Mouse (Mus musculus) liver, embryonic 18 days (tissue): ENCODE measurements around the gene Smdt1. TPM values are rescaled to one million over a fixed set of nuclear protein-coding genes. Genes with fewer than 3 reads are reported as not detected.

ENCODE experiments used
- polyA plus RNA-seq: library from polyadenylated mRNA; depleted of rRNA; stranded (reverse); fragments of >200 nt; gene quantifications from 2 replicates; pipeline ENCODE4 v1.2.3, GENCODE M21; 2012; rRNA removed

The Smdt1 gene
- 86.6 and 90.5 TPM in 2 replicates for polyA plus RNA-seq

DNA sequence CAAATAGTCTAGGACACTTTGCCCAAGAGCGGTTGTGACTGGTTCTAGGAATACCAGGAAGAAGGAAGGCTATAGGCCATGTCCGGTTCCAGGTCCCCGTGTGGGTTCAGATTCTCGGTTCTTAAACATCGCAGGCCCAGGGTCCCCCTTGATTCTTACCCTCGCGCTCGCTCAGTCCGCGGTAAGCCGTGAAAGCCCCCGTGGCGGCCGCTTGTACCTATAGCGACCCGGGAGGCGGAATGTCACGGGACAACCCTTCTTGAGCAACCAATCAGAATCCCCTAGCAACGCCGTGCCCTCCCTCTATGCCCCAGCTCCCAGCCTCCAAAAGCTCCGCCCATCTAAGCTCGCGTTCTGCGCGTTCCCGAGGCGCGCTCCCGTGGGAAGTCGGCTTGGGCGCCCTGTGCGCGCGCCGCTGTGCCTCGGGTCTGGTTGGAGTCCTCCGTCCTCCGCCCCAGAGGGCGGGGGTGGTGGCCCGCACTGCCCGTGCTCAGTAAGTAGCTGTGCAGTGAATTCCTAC is at the start of gene Smdt1, which contains the start of the genes Naga and Pheta2:
Gene Smdt1, plus strand, starts transcription at position 367 of the 520 bp plus-strand sequence.
Gene Naga, minus strand, starts transcription at position 333 of the 520 bp plus-strand sequence.
Gene Pheta2, plus strand, starts transcription at position 350 of the 520 bp plus-strand sequence.

DNA sequence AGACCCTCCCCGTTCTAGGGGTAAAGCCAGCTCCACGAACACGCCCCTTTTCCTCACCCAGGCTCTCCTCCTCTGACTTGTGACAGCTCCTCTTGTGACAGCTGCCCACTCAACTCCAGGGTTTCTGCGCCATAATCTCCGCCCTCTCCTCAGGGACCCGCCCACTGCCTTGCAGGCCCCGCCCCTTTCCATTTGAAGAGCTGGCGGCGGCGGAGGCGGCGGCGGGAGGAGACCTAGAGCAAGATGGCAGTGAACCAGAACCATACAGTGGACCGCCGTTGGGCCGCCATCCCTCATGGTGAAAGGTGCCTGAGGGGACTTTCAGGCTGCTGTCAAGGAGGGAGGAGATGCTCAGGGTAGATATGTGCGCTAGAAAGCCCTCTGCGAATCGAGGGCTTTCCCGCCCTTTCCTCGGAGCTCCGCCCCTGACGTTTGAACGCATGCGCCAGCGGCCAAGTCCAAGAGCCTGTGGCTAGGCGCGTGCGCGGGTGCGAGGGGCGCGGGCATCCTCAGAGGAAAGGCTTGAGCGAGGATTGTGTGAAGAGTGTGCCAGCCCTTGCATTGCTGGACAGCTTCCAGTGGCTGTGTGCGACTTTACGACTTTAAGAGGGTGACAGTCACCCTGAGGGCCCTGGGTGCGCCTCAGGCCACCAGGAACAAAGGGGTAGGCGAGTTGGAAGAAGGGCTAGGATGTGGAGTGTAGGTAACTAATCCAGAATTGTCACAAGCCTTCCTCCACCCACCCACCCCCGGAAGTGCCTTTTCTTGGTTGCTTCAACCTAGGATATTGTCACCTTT is 39.8 kb upstream of the Smdt1 start, which contains the start of gene Wbp2nl:
Gene Wbp2nl, plus strand, starts transcription at position 191 of the 798 bp plus-strand sequence.

DNA sequence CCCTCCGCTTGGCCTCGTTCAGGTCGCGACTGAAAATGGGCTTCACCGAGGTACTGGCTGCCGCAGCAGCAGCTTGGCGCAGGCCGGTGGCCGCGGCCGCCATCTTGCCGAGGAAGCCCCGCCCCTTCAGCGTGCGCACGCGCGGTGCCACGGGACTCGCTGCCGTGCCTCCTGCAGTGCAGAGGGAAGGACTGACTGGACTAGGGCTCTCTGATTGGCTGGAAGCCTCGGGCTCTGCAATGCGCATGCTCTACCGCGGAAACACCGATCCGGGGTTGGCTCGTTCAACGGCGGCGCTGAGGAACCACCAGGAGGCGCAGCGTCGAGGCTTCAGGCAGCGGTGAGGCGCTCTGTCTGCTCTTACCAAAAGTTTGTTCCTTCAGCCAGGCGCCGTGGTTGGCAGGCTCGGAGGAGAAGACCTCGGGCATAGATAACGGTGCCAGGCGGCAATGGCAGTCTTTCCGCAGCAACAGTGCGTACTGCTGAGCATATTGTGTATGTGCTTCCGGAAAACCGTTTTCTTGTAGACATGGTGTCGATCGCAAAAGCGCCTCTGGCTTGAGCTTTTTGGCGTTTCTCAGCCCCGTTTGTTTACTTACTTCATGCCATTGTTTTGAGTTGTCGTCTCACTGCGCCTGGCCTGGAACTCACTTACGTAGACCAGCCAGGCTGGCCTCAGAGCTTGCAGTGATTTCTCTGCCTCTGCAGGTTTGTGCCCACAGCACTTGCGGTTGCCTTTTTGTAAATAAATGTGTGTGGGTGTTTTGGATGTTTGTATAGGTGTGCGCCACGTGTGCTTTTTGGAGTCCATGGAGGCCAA is 15.6 kb downstream of the Smdt1 start, which contains the start of gene Ndufa6:
Gene Ndufa6, minus strand, starts transcription at position 197 of the 820 bp plus-strand sequence.

DNA sequence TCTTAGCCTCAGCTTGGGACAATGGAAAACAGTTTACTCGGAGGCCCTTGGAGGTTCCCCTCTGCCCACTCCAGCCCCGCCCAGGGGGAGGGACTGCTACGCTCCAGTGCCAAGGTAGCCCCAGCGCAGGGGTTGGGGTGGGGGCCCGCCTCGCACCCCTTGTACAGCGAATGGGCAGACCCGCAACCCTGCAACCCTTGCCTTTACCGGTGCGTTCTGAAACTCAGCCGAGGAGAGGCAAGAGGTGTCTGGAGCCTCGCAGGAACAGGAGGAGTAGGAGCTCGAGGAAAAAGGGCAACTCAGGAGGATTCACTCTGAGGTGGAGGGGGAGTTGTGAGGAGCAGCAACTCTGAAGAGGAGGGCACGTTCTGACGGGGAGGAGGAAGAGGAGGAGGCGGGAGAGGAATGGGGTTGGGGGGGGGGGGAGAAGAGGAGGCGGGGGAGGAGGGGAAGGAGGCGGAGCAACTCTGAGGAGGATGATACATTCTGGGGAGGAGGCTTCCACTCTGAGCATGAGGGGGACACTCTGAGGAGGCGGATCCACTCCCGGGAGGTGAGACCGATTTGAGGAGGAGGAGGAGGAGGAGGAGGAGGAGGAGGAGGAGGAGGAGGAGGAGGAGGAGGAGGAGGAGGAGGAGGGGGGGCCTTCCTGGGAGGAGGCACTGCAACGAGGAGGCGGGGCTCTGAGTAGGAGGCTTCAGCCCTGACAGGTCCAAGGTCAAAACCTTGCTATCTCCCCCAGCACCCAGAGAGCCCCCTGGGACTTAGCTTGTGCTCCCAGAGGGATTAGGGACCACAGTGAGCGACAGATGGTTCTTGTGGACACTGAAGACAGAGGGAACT is 41.3 kb downstream of the Smdt1 start, which contains the start of gene Cyp2d22:
Gene Cyp2d22, minus strand, starts transcription at position 390 of the 843 bp plus-strand sequence.

GRCm38 (mm10) chr15:82393922-82394321 is 55.2 kb downstream of the Smdt1 start, which contains the start of gene Cyp2d11:
Gene Cyp2d11, minus strand, starts transcription at chr15:82394022.

Other genes with a start within 250 kb of the Smdt1 start
- gene Ccdc134, start 211.0 kb upstream of the Smdt1 start, polyA plus RNA-seq: 4.2 and 4.4 TPM in 2 replicates
- gene Srebf2, start 191.8 kb upstream of the Smdt1 start, polyA plus RNA-seq: 24.5 and 28.5 TPM in 2 replicates
- 0.12 TPM in 2 replicates for gene Shisa8, start 126.1 kb upstream of the Smdt1 start, polyA plus RNA-seq
- gene Tnfrsf13c, start 114.6 kb upstream of the Smdt1 start, polyA plus RNA-seq: 1.4 and 2.6 TPM in 2 replicates
- 9.2 and 10.9 TPM in 2 replicates for gene Cenpm, start 94.2 kb upstream of the Smdt1 start, polyA plus RNA-seq
- not detected in 2 replicates for gene 1500009C09Rik, start 86.6 kb upstream of the Smdt1 start, polyA plus RNA-seq
- gene Sept3, start 64.1 kb upstream of the Smdt1 start, polyA plus RNA-seq: 0.05 and 0.06 TPM in 2 replicates
- gene Wbp2nl, start 40.0 kb upstream of the Smdt1 start, polyA plus RNA-seq: 0.04 and 0.05 TPM in 2 replicates
- 45.1 and 48.9 TPM in 2 replicates for gene Naga, start within 50 bp of the Smdt1 start, polyA plus RNA-seq
- 10.9 and 11.4 TPM in 2 replicates for gene Pheta2, start within 50 bp of the Smdt1 start, polyA plus RNA-seq
- 479 and 545 TPM in 2 replicates for gene Ndufa6, start 15.4 kb downstream of the Smdt1 start, polyA plus RNA-seq
- gene Cyp2d22, start 41.3 kb downstream of the Smdt1 start, polyA plus RNA-seq: 45.3 and 51.9 TPM in 2 replicates
- gene Cyp2d11, start 55.1 kb downstream of the Smdt1 start, polyA plus RNA-seq: 0.31 and 0.43 TPM in 2 replicates
- 139 and 151 TPM in 2 replicates for gene Cyp2d10, start 68.2 kb downstream of the Smdt1 start, polyA plus RNA-seq
- 64.7 and 68.7 TPM in 2 replicates for gene Cyp2d9, start 94.5 kb downstream of the Smdt1 start, polyA plus RNA-seq
- gene Cyp2d12, start 216.1 kb downstream of the Smdt1 start, polyA plus RNA-seq: 0.02 TPM in 1 of 2 replicates, not detected in the other